Mouse (Mus musculus): Measurements from ENCODE around the gene Ccdc17. TPM values are rescaled to one million over a fixed set of nuclear protein-coding genes. Genes with fewer than 3 reads are reported as not detected.
A peak's percentile ranks its signal among the peaks of the same experiment; 100 is the strongest.

Gene Ccdc17
- polyA plus RNA-seq, 1 experiment, result 3.0 TPM

- H3K4me1 ChIP-seq (ENCODE audit: control insufficient read depth, insufficient read depth, low read length), result no peaks in the 10 kb centered on the region
- H3K4me3 ChIP-seq (ENCODE audit: control insufficient read depth, low read depth, low read length), result peak overlapping the region; percentile 93
- no peak for TF ChIP-seq POLR2A (IDR thresholded peaks at IDR 0.05; ENCODE audit: control insufficient read depth, low read depth, low read length)
- TF ChIP-seq CTCF (IDR thresholded peaks at IDR 0.05; ENCODE audit: control insufficient read depth, insufficient read depth, insufficient replicate concordance, low read depth, low read length), result no peak
- peak overlapping the region; percentile 100; the same call in 1 of the 2 replicates for H3K27ac ChIP-seq (ENCODE audit: control insufficient read depth, insufficient read depth, low read depth, low read length)
- no peaks in the 10 kb centered on the region for H3K36me3 ChIP-seq (ENCODE audit: control insufficient read depth, insufficient read depth, low read length)
- no peaks in the 10 kb centered on the region for H3K27me3 ChIP-seq (ENCODE audit: control insufficient read depth, insufficient read depth, low read length)
Measured at GRCm38 (mm10) chr4:116558151-116558882, 38.1 kb upstream of the Ccdc17 start.

GRCm38 (mm10) chr4:116595793-116596192, 661 bp upstream of the Ccdc17 start:
- H3K4me1 ChIP-seq (ENCODE audit: control insufficient read depth, insufficient read depth, low read length), result peaks cover 4% of the 10 kb centered on the region
- TF ChIP-seq CTCF (IDR thresholded peaks at IDR 0.05; ENCODE audit: control insufficient read depth, insufficient read depth, insufficient replicate concordance, low read depth, low read length) (no peak), POLR2A (IDR thresholded peaks at IDR 0.05; ENCODE audit: control insufficient read depth, low read depth, low read length) (no peak)
- no peaks in the 10 kb centered on the region for H3K27me3 ChIP-seq (ENCODE audit: control insufficient read depth, insufficient read depth, low read length)
- peaks cover 1% of the 10 kb centered on the region; the same call in 1 of the 2 replicates for H3K36me3 ChIP-seq (ENCODE audit: control insufficient read depth, insufficient read depth, low read length)
- H3K27ac ChIP-seq (ENCODE audit: control insufficient read depth, insufficient read depth, low read depth, low read length), result no peak overlapping the region
- H3K4me3 ChIP-seq (ENCODE audit: control insufficient read depth, low read depth, low read length), result no peak overlapping the region

GRCm38 (mm10) chr4:116596978-116597881, 776 bp downstream of the Ccdc17 start:
- Histone ChIP-seq H3K27ac (ENCODE audit: control insufficient read depth, insufficient read depth, low read depth, low read length) (peak overlapping the region; percentile 68), H3K27me3 (ENCODE audit: control insufficient read depth, insufficient read depth, low read length) (no peaks in the 10 kb centered on the region), H3K4me3 (ENCODE audit: control insufficient read depth, low read depth, low read length) (peak overlapping the region; percentile 90), H3K36me3 (ENCODE audit: control insufficient read depth, insufficient read depth, low read length) (no peaks in the 10 kb centered on the region), H3K4me1 (ENCODE audit: control insufficient read depth, insufficient read depth, low read length) (peaks cover 4% of the 10 kb centered on the region)
- TF ChIP-seq POLR2A (IDR thresholded peaks at IDR 0.05; ENCODE audit: control insufficient read depth, low read depth, low read length) (peak; percentile 66), CTCF (IDR thresholded peaks at IDR 0.05; ENCODE audit: control insufficient read depth, insufficient read depth, insufficient replicate concordance, low read depth, low read length) (no peak)

- H3K36me3 ChIP-seq (ENCODE audit: control insufficient read depth, insufficient read depth, low read length), result no peaks in the 10 kb centered on the region
- H3K4me3 ChIP-seq (ENCODE audit: control insufficient read depth, low read depth, low read length), result no peak overlapping the region
- no peaks in the 10 kb centered on the region for H3K27me3 ChIP-seq (ENCODE audit: control insufficient read depth, insufficient read depth, low read length)
- no peaks in the 10 kb centered on the region for H3K4me1 ChIP-seq (ENCODE audit: control insufficient read depth, insufficient read depth, low read length)
- no peak for TF ChIP-seq POLR2A (IDR thresholded peaks at IDR 0.05; ENCODE audit: control insufficient read depth, low read depth, low read length)
- no peak for TF ChIP-seq CTCF (IDR thresholded peaks at IDR 0.05; ENCODE audit: control insufficient read depth, insufficient read depth, insufficient replicate concordance, low read depth, low read length)
- H3K27ac ChIP-seq (ENCODE audit: control insufficient read depth, insufficient read depth, low read depth, low read length), result no peak overlapping the region
Measured at GRCm38 (mm10) chr4:116612621-116613020, 16.2 kb downstream of the Ccdc17 start.

- Histone ChIP-seq H3K4me3 (ENCODE audit: control insufficient read depth, low read depth, low read length) (no peak overlapping the region), H3K4me1 (ENCODE audit: control insufficient read depth, insufficient read depth, low read length) (no peaks in the 10 kb centered on the region), H3K27me3 (ENCODE audit: control insufficient read depth, insufficient read depth, low read length) (no peaks in the 10 kb centered on the region), H3K27ac (ENCODE audit: control insufficient read depth, insufficient read depth, low read depth, low read length) (no peak overlapping the region), H3K36me3 (ENCODE audit: control insufficient read depth, insufficient read depth, low read length) (no peaks in the 10 kb centered on the region)
- TF ChIP-seq CTCF (IDR thresholded peaks at IDR 0.05; ENCODE audit: control insufficient read depth, insufficient read depth, insufficient replicate concordance, low read depth, low read length) (no peak), POLR2A (IDR thresholded peaks at IDR 0.05; ENCODE audit: control insufficient read depth, low read depth, low read length) (no peak)
Measured at GRCm38 (mm10) chr4:116615237-116615636, 18.8 kb downstream of the Ccdc17 start.

- H3K27ac ChIP-seq (ENCODE audit: control insufficient read depth, insufficient read depth, low read depth, low read length), result no peak overlapping the region
- TF ChIP-seq POLR2A (IDR thresholded peaks at IDR 0.05; ENCODE audit: control insufficient read depth, low read depth, low read length) (no peak), CTCF (IDR thresholded peaks at IDR 0.05; ENCODE audit: control insufficient read depth, insufficient read depth, insufficient replicate concordance, low read depth, low read length) (no peak)
- H3K4me3 ChIP-seq (ENCODE audit: control insufficient read depth, low read depth, low read length), result peak overlapping the region; percentile 9; the same call in 1 of the 2 replicates
- no peaks in the 10 kb centered on the region; the same call in 1 of the 2 replicates for H3K36me3 ChIP-seq (ENCODE audit: control insufficient read depth, insufficient read depth, low read length)
- H3K4me1 ChIP-seq (ENCODE audit: control insufficient read depth, insufficient read depth, low read length), result no peaks in the 10 kb centered on the region; the same call in 1 of the 2 replicates
- H3K27me3 ChIP-seq (ENCODE audit: control insufficient read depth, insufficient read depth, low read length), result no peaks in the 10 kb centered on the region
Measured at GRCm38 (mm10) chr4:116624831-116625230, 28.4 kb downstream of the Ccdc17 start.

Data from testis, adult 2 months (tissue).